Mouse (Mus musculus): ENCODE measurements around the gene Sarm1.

DNA sequence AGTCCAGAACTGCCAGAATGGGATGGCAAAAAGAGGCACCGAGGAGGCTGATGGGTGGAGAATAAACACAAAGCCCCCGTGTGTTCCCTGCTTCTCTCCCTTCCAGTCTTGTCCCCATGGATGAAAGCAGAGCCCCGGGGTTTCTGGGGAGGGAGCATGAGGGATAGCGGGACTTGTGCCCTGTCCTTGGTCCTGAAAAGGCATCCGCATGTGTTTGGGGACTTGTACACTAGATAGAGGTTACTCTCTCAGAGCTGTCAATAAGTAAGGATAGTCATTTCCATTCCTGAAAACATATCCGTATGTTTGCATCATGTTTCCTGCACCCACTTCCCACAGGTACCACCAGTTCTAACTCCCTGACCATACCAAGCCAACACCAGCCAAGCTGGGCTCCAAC is 1.6 kb downstream of the Sarm1 start:
- no peak for TF ChIP-seq CTCF (IDR thresholded peaks at IDR 0.05; ENCODE audit: borderline replicate concordance, control insufficient read depth, extremely low read depth, insufficient read depth, low read length, poor library complexity)
- TF ChIP-seq POLR2A (IDR thresholded peaks at IDR 0.05; ENCODE audit: control insufficient read depth, extremely low read depth, insufficient read depth, low read length, poor library complexity), result no peak

Measured in thymus, adult 2 months (tissue).